Mouse (Mus musculus) forebrain, embryonic 15.5 days (tissue): ENCODE measurements at regions not wholly inside any gene's neighbourhood (a gene's known extent, or its start where the extent isn't known, plus 50 kb on each side); places are given as distances from the start of the nearest gene placed in this dataset.

Source experiments
- ATAC-seq: fragments of 200-750 bp; cut with Nextera tagmentation; replicated peaks from 2 replicates; pipeline ENCODE4 v1.8.0; 2017; ENCODE audit warnings: mild to moderate bottlenecking, moderate TSS enrichment, moderate library complexity
- H3K27ac ChIP-seq: fragments of 300-500 bp; sonication (generic); replicated peaks from 2 replicates; pipeline ENCODE4 v1.5.1; 2015; ENCODE audit warnings: mild to moderate bottlenecking, inconsistent platforms
- H3K27me3 ChIP-seq: fragments of 300-500 bp; sonication (generic); 2 replicates; pipeline ENCODE4 v1.6.1; 2015; ENCODE audit warnings: inconsistent platforms
- H3K36me3 ChIP-seq: fragments of 300-500 bp; sonication (generic); 2 replicates; pipeline ENCODE4 v1.6.1; 2015; ENCODE audit warnings: mild to moderate bottlenecking, inconsistent platforms
- H3K4me1 ChIP-seq: fragments of 300-500 bp; sonication (generic); 2 replicates; pipeline ENCODE4 v1.6.1; 2015; ENCODE audit warnings: inconsistent platforms
- H3K4me2 ChIP-seq: fragments of 300-500 bp; sonication (generic); replicated peaks from 2 replicates; pipeline ENCODE4 v1.6.1; 2015; ENCODE audit warnings: mild to moderate bottlenecking, inconsistent platforms
- H3K4me3 ChIP-seq: fragments of 300-500 bp; sonication (generic); 2 replicates; pipeline ENCODE4 v1.5.1; 2015; ENCODE audit warnings: mild to moderate bottlenecking, inconsistent platforms
- H3K9ac ChIP-seq: fragments of 300-500 bp; sonication (generic); replicated peaks from 2 replicates; pipeline ENCODE4 v1.6.1; 2015; ENCODE audit warnings: mild to moderate bottlenecking, inconsistent platforms
- H3K9me3 ChIP-seq: fragments of 300-500 bp; sonication (generic); 2 replicates; pipeline ENCODE4 v1.6.1; 2016; ENCODE audit warnings: inconsistent platforms
- WGBS: fragments of 180-500 bp; shearing (Covaris S2); methylation state at CpG from one replicate; pipeline ENCODE4 v1.1.7; 2015; ENCODE audit warnings: mixed read lengths; 5-methylcytosine and 5-hydroxymethylcytosine counted together

DNA sequence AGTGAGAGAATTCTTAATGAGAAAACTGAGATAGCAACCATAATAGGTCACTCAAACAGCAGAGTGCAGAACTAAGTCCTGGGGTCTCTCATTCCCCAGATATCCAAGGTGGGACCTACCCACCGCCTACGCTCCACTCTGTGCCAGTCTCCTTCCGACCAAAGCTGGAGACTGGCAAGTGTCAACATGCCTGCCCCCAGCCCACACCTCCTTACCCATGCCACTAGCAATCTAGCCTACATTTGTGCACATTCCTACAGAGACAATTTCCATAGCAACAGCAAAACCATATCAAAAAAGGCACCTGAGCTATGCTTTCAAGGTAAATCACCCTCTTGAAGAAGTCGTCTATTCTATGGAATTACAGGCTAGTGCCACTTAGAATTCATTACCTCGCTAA lies 97.3 kb upstream of the Ankrd1 start:
- no peak overlapping the region for H3K27ac ChIP-seq

DNA sequence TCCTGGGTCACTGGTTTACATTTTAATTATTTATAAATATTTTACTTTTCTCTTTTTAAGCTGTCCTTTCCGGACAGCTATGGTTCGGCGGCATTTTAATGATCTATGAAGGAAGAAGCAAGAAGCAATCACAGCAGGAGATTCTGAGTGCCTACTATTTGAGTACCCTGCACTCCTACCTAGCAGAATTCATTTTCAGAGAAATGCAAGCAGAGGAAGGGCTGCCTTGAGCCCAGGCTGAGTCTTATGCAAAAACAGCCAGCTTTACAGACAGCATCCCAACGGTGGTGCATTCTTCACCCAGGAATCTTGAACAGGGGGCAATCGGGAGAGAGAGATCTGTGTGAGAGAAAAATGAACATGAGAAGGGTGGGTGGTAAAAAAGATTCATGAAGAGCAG lies 97.7 kb upstream of the Ankrd1 start:
- WGBS, result 54% methylated on average over 5 of the region's 5 CpGs
- peaks cover 29% of the 10 kb centered on the region for H3K4me1 ChIP-seq
- H3K4me3 ChIP-seq, result no peak overlapping the region
- H3K27ac ChIP-seq, result 0 out of 2 replicates have a peak overlapping the region, but pooled peaks have one; percentile 14
- no peaks in the 10 kb centered on the region for H3K9me3 ChIP-seq
- ATAC-seq, result no peak
- H3K27me3 ChIP-seq, result no peaks in the 10 kb centered on the region
- no peak overlapping the region for H3K4me2 ChIP-seq
- H3K36me3 ChIP-seq, result no peaks in the 10 kb centered on the region
- no peak overlapping the region for H3K9ac ChIP-seq

More for the DNA sequence above, 97.3 kb upstream of the Ankrd1 start:
- 76% methylated on average over 5 of the region's 5 CpGs for WGBS
- Histone ChIP-seq H3K36me3 (no peaks in the 10 kb centered on the region), H3K9ac (no peak overlapping the region), H3K4me3 (no peak overlapping the region), H3K9me3 (no peaks in the 10 kb centered on the region), H3K27me3 (no peaks in the 10 kb centered on the region), H3K4me1 (peaks cover 29% of the 10 kb centered on the region), H3K4me2 (no peak overlapping the region)
- ATAC-seq, result 0 out of 2 replicates have a peak, but pooled peaks have one; percentile 24

GRCm38 (mm10) chr19:36218921-36219320 lies 99.0 kb upstream of the Ankrd1 start:
- Histone ChIP-seq H3K4me2 (no peak overlapping the region), H3K27ac (no peak overlapping the region), H3K4me3 (no peak overlapping the region), H3K4me1 (peaks cover 19% of the 10 kb centered on the region), H3K9me3 (no peaks in the 10 kb centered on the region), H3K27me3 (no peaks in the 10 kb centered on the region), H3K9ac (no peak overlapping the region), H3K36me3 (no peaks in the 10 kb centered on the region)
- WGBS, result 65% methylated on average over 5 of the region's 5 CpGs
- ATAC-seq, result no peak

DNA sequence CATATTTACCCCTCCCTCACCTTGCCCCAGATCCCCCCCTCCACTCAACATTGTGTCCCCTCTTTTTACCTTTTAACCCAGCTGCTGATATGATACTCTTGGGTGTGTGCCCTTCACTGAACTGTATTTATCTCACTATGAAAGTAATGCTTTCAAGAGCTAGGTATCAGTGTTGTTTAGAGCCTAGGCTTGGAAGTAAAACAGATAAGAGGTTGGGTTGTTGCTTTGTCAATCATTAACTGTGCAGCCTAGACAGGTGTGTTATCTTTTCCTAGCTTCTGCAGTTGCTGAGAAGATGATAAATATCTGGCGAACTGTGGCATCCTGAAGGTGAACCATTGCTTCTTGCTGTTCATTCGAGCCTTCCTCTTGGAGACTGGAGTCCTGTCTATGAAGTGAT lies 101.2 kb upstream of the Ankrd1 start:
- H3K36me3 ChIP-seq, result no peaks in the 10 kb centered on the region
- WGBS, result 98% methylated on average over 2 of the region's 2 CpGs
- no peak overlapping the region for H3K27ac ChIP-seq
- no peak for ATAC-seq
- no peaks in the 10 kb centered on the region for H3K27me3 ChIP-seq
- no peak overlapping the region for H3K9ac ChIP-seq
- no peak overlapping the region for H3K4me2 ChIP-seq
- no peaks in the 10 kb centered on the region for H3K9me3 ChIP-seq
- H3K4me3 ChIP-seq, result no peak overlapping the region
- peaks cover 7% of the 10 kb centered on the region for H3K4me1 ChIP-seq

GRCm38 (mm10) chr19:36221596-36221995 lies 101.7 kb upstream of the Ankrd1 start:
- Histone ChIP-seq H3K36me3 (no peaks in the 10 kb centered on the region), H3K9me3 (no peaks in the 10 kb centered on the region), H3K27ac (no peak overlapping the region), H3K27me3 (no peaks in the 10 kb centered on the region), H3K4me2 (no peak overlapping the region), H3K9ac (no peak overlapping the region), H3K4me3 (no peak overlapping the region), H3K4me1 (peaks cover 7% of the 10 kb centered on the region)
- no peak for ATAC-seq

GRCm38 (mm10) chr19:36222198-36222597 lies 102.3 kb upstream of the Ankrd1 start:
- Histone ChIP-seq H3K27ac (no peak overlapping the region), H3K9me3 (no peaks in the 10 kb centered on the region), H3K4me3 (no peak overlapping the region), H3K4me2 (no peak overlapping the region), H3K27me3 (no peaks in the 10 kb centered on the region), H3K9ac (no peak overlapping the region), H3K4me1 (peaks cover 10% of the 10 kb centered on the region), H3K36me3 (no peaks in the 10 kb centered on the region)
- no peak for ATAC-seq
- WGBS, result 86% methylated on average over 3 of the region's 3 CpGs

DNA sequence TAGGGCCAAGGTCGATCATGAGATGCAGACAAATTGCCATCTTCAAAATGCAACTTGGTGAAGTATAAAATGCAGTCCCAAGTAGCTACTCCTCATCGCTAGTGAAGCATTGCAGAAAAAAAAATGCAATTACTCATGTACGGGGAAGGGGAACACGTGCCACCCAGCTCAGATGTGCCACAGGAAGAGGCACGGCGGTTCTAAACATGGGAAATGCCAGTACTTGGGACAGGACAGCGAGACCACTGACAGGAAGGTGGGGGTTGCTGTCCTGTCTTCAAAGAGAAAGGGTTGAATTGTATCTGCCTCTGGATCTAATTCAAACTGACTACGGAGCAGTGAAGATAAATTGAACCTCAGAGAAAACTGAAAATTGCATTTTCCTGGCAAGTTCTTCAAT lies 104.6 kb upstream of the Ankrd1 start:
- H3K4me3 ChIP-seq, result no peak overlapping the region
- H3K27me3 ChIP-seq, result no peaks in the 10 kb centered on the region
- no peaks in the 10 kb centered on the region for H3K9me3 ChIP-seq
- no peak overlapping the region for H3K4me2 ChIP-seq
- ATAC-seq, result no peak
- no peak overlapping the region for H3K27ac ChIP-seq
- peaks cover 8% of the 10 kb centered on the region; the same call in 1 of the 2 replicates for H3K4me1 ChIP-seq
- H3K9ac ChIP-seq, result no peak overlapping the region
- WGBS, result 83% methylated on average over 8 of the region's 8 CpGs
- H3K36me3 ChIP-seq, result no peaks in the 10 kb centered on the region

DNA sequence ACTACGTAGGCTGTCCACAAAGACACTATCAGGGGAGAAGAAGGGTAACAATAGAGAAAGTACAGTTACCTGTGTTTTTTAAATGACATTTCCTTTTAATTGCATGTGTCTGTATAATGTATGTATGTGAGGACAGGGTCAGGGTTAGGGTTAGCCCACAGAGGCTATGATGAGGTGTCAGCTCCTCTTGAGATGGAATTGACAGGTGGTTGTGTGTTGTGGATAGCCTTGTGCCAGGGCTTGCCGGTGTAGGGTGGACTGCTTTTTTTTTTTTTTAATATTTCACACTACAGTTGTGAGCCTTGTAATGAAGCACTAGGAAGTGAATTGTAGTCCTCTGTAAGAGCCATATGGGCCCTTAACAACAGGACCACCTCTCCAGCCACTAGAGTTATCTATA lies 105.7 kb upstream of the Ankrd1 start:
- no peak for ATAC-seq
- no peak overlapping the region for H3K4me3 ChIP-seq

GRCm38 (mm10) chr19:36227418-36228160 lies 107.7 kb upstream of the Ankrd1 start:
- H3K4me1 ChIP-seq, result peaks cover 12% of the 10 kb centered on the region; the same call in 1 of the 2 replicates
- H3K4me2 ChIP-seq, result peak overlapping the region; percentile 13
- no peak overlapping the region for H3K27ac ChIP-seq
- 20% methylated on average over 17 of the region's 17 CpGs for WGBS
- ATAC-seq, result no peak
- H3K4me3 ChIP-seq, result no peak overlapping the region
- H3K27me3 ChIP-seq, result no peaks in the 10 kb centered on the region
- no peak overlapping the region for H3K9ac ChIP-seq
- H3K36me3 ChIP-seq, result no peaks in the 10 kb centered on the region
- H3K9me3 ChIP-seq, result no peaks in the 10 kb centered on the region

More for the DNA sequence above, 105.7 kb upstream of the Ankrd1 start:
- Histone ChIP-seq H3K9me3 (no peaks in the 10 kb centered on the region), H3K9ac (no peak overlapping the region), H3K27ac (no peak overlapping the region), H3K4me1 (peaks cover 12% of the 10 kb centered on the region; the same call in 1 of the 2 replicates), H3K27me3 (no peaks in the 10 kb centered on the region), H3K4me2 (no peak overlapping the region), H3K36me3 (no peaks in the 10 kb centered on the region)
- 91% methylated on average over 2 of the region's 2 CpGs for WGBS

DNA sequence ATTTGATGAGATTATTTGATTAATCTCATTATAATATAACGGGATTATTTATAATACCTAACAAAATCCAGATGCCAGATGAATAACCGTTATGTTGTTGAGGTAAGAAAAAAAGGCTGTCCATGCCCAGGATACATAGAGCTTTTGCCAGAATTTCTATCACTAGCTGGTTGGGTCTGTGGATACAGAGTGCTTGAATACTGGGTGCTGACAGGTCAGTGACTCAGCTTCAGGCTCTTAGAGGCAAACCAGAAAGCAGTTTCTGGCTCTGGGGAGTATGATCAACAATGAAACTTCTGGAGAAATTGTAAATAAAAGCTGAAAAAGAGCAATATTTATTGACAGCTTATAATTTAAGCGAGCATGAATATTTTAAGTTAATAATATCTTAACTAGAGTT lies 109.4 kb upstream of the Ankrd1 start:
- no peak for ATAC-seq
- Histone ChIP-seq H3K4me1 (peaks cover 12% of the 10 kb centered on the region; the same call in 1 of the 2 replicates), H3K9ac (no peak overlapping the region), H3K36me3 (no peaks in the 10 kb centered on the region), H3K4me2 (no peak overlapping the region), H3K27me3 (no peaks in the 10 kb centered on the region), H3K27ac (no peak overlapping the region), H3K4me3 (no peak overlapping the region), H3K9me3 (no peaks in the 10 kb centered on the region)
- 86% methylated on average over 3 of the region's 3 CpGs for WGBS

GRCm38 (mm10) chr19:36229941-36230340 lies 110.0 kb upstream of the Ankrd1 start:
- Histone ChIP-seq H3K9ac (no peak overlapping the region), H3K4me2 (no peak overlapping the region), H3K27me3 (no peaks in the 10 kb centered on the region), H3K36me3 (no peaks in the 10 kb centered on the region), H3K4me3 (no peak overlapping the region), H3K27ac (no peak overlapping the region), H3K4me1 (peaks cover 12% of the 10 kb centered on the region; the same call in 1 of the 2 replicates), H3K9me3 (no peaks in the 10 kb centered on the region)
- 49% methylated on average over 1 of the region's 1 CpGs for WGBS
- no peak for ATAC-seq

GRCm38 (mm10) chr19:36235131-36235530 lies 113.0 kb upstream of the Pcgf5 start:
- H3K27ac ChIP-seq, result no peak overlapping the region
- no peaks in the 10 kb centered on the region for H3K4me1 ChIP-seq
- no peak overlapping the region for H3K9ac ChIP-seq
- H3K27me3 ChIP-seq, result no peaks in the 10 kb centered on the region
- 89% methylated on average over 6 of the region's 6 CpGs for WGBS
- H3K4me3 ChIP-seq, result no peak overlapping the region
- H3K36me3 ChIP-seq, result no peaks in the 10 kb centered on the region
- no peak overlapping the region for H3K4me2 ChIP-seq
- H3K9me3 ChIP-seq, result no peaks in the 10 kb centered on the region
- no peak for ATAC-seq
